Mouse (Mus musculus) liver, adult 2 months (tissue): ENCODE results near the gene Gm10681.
"Not testable (repeated sequence)": the region's sequence is repeated elsewhere in the genome, so short reads cannot be mapped to it uniquely, and the experiment has no call there.

Experiments used
- CTCF ChIP-seq: fragments of 200-500 bp; IDR thresholded peaks from 2 replicates; pipeline ENCODE4 v1.5.1; 2011; ENCODE audit warnings: low read depth, low read length, control low read depth
- POLR2A ChIP-seq: fragments of 200-500 bp; IDR thresholded peaks from 2 replicates; pipeline ENCODE4 v1.6.1; 2011; ENCODE audit warnings: low read length, control low read depth; ENCODE audit not compliant: insufficient read depth; ENCODE audit errors: extremely low read depth

- not testable (repeated sequence) for TF ChIP-seq CTCF, POLR2A
Observed at GRCm38 (mm10) chr3:98616786-98617185, 28.2 kb upstream of the Gm10681 start.
